Mouse (Mus musculus) stomach, embryonic 15.5 days (tissue): ENCODE measurements around the gene Dph5. TPM values are rescaled to one million over a fixed set of nuclear protein-coding genes. Genes with fewer than 3 reads are reported as not detected.

ENCODE experiments used
- ATAC-seq: fragments of 200-750 bp; cut with Nextera tagmentation; 2 replicates; pipeline ENCODE4 v1.8.0; 2017; ENCODE audit warnings: low read depth, moderate number of reproducible peaks, moderate TSS enrichment; ENCODE audit not compliant: insufficient read depth, low FRiP score
- H3K27ac ChIP-seq: fragments of 300-500 bp; sonication (generic); 2 replicates; pipeline ENCODE4 v1.5.1; 2015; ENCODE audit warnings: mild to moderate bottlenecking, inconsistent platforms
- H3K27me3 ChIP-seq: fragments of 300-500 bp; sonication (generic); replicated peaks from 2 replicates; pipeline ENCODE4 v1.6.1; 2015; ENCODE audit warnings: inconsistent platforms
- H3K36me3 ChIP-seq: fragments of 300-500 bp; sonication (generic); 2 replicates; pipeline ENCODE4 v1.6.1; 2015; ENCODE audit warnings: inconsistent platforms
- H3K4me1 ChIP-seq: fragments of 300-500 bp; sonication (generic); 2 replicates; pipeline ENCODE4 v1.6.1; 2015; ENCODE audit warnings: inconsistent platforms
- H3K4me2 ChIP-seq: fragments of 300-500 bp; sonication (generic); 2 replicates; pipeline ENCODE4 v1.6.1; 2015; ENCODE audit warnings: mild to moderate bottlenecking, inconsistent platforms
- H3K4me3 ChIP-seq: fragments of 300-500 bp; sonication (generic); replicated peaks from 2 replicates; pipeline ENCODE4 v1.5.1; 2015; ENCODE audit warnings: inconsistent platforms
- H3K9ac ChIP-seq: fragments of 300-500 bp; sonication (generic); 2 replicates; pipeline ENCODE4 v1.6.1; 2015; ENCODE audit warnings: inconsistent platforms
- H3K9me3 ChIP-seq: fragments of 300-500 bp; sonication (generic); 2 replicates; pipeline ENCODE4 v1.6.1; 2016; ENCODE audit warnings: inconsistent platforms
- WGBS: fragments of 180-500 bp; shearing (Covaris S2); methylation state at CpG from one replicate; pipeline ENCODE4 v1.1.7; 2015; 5-methylcytosine and 5-hydroxymethylcytosine counted together
- polyA plus RNA-seq: library from polyadenylated mRNA; unstranded; fragments of >200 nt; fragmentation: Nextera tagmentation; extraction: Ambion mirVana; gene quantifications from 2 replicates; pipeline ENCODE4 v1.2.1, GENCODE M21; 2015

Dph5 gene
- polyA plus RNA-seq, 1 experiment from 2014 or later, result 30.4 TPM

- ATAC-seq, result no peak
Measured at GRCm38 (mm10) chr3:115961311-115962027, 73.8 kb downstream of the Dph5 start.

GRCm38 (mm10) chr3:115962028-115962415 lies 74.4 kb downstream of the Dph5 start:
- Histone ChIP-seq H3K4me1 (no peaks in the 10 kb centered on the region), H3K27ac (no peak overlapping the region), H3K36me3 (peaks cover 5% of the 10 kb centered on the region; the same call in 1 of the 2 replicates), H3K4me2 (no peak overlapping the region), H3K9me3 (no peaks in the 10 kb centered on the region), H3K9ac (no peak overlapping the region), H3K27me3 (no peaks in the 10 kb centered on the region), H3K4me3 (no peak overlapping the region)
- ATAC-seq, result no peak
- WGBS, result 85% methylated on average over 4 of the region's 4 CpGs

More at GRCm38 (mm10) chr3:115961311-115962027, 73.8 kb downstream of the Dph5 start:
- Histone ChIP-seq H3K9me3 (no peaks in the 10 kb centered on the region), H3K27ac (no peak overlapping the region), H3K4me1 (no peaks in the 10 kb centered on the region), H3K9ac (no peak overlapping the region), H3K27me3 (no peaks in the 10 kb centered on the region), H3K4me3 (no peak overlapping the region), H3K36me3 (peaks cover 5% of the 10 kb centered on the region; the same call in 1 of the 2 replicates), H3K4me2 (no peak overlapping the region)
- WGBS, result 86% methylated on average over 11 of the region's 11 CpGs

GRCm38 (mm10) chr3:115963597-115963996 lies 76.0 kb downstream of the Dph5 start:
- Histone ChIP-seq H3K9ac (no peak overlapping the region), H3K9me3 (no peaks in the 10 kb centered on the region), H3K4me3 (no peak overlapping the region), H3K36me3 (peaks cover 4% of the 10 kb centered on the region; the same call in 1 of the 2 replicates), H3K4me1 (no peaks in the 10 kb centered on the region), H3K27me3 (no peaks in the 10 kb centered on the region), H3K27ac (no peak overlapping the region), H3K4me2 (no peak overlapping the region)
- WGBS, result 95% methylated on average over 1 of the region's 1 CpGs
- ATAC-seq, result no peak

- no peaks in the 10 kb centered on the region for H3K9me3 ChIP-seq
- no peaks in the 10 kb centered on the region for H3K4me1 ChIP-seq
- peaks cover 4% of the 10 kb centered on the region; the same call in 1 of the 2 replicates for H3K36me3 ChIP-seq
- ATAC-seq, result no peak
- no peak overlapping the region for H3K27ac ChIP-seq
- 88% methylated on average over 5 of the region's 5 CpGs for WGBS
- H3K27me3 ChIP-seq, result no peaks in the 10 kb centered on the region
- no peak overlapping the region for H3K9ac ChIP-seq
- no peak overlapping the region for H3K4me2 ChIP-seq
- H3K4me3 ChIP-seq, result no peak overlapping the region
Measured at GRCm38 (mm10) chr3:115964071-115964470, 76.4 kb downstream of the Dph5 start.

GRCm38 (mm10) chr3:115968745-115969530 lies 81.3 kb downstream of the Dph5 start:
- no peak for ATAC-seq
- WGBS, result 84% methylated on average over 10 of the region's 10 CpGs

GRCm38 (mm10) chr3:115971045-115971785 lies 83.6 kb downstream of the Dph5 start:
- Histone ChIP-seq H3K9me3 (no peaks in the 10 kb centered on the region), H3K4me2 (no peak overlapping the region), H3K27me3 (no peaks in the 10 kb centered on the region), H3K27ac (no peak overlapping the region), H3K4me1 (no peaks in the 10 kb centered on the region), H3K36me3 (peaks cover 12% of the 10 kb centered on the region), H3K9ac (no peak overlapping the region), H3K4me3 (no peak overlapping the region)
- WGBS, result 92% methylated on average over 20 of the region's 20 CpGs
- ATAC-seq, result no peak

More at GRCm38 (mm10) chr3:115968745-115969530, 81.3 kb downstream of the Dph5 start:
- H3K4me3 ChIP-seq, result no peak overlapping the region
- no peaks in the 10 kb centered on the region for H3K27me3 ChIP-seq
- H3K4me1 ChIP-seq, result no peaks in the 10 kb centered on the region
- H3K4me2 ChIP-seq, result no peak overlapping the region
- no peaks in the 10 kb centered on the region for H3K9me3 ChIP-seq
- H3K9ac ChIP-seq, result no peak overlapping the region
- peaks cover 7% of the 10 kb centered on the region for H3K36me3 ChIP-seq
- no peak overlapping the region for H3K27ac ChIP-seq

GRCm38 (mm10) chr3:115971891-115972646 lies 84.4 kb downstream of the Dph5 start:
- Histone ChIP-seq H3K4me2 (no peak overlapping the region), H3K4me1 (no peaks in the 10 kb centered on the region)

GRCm38 (mm10) chr3:115974228-115974627 lies 86.6 kb downstream of the Dph5 start:
- Histone ChIP-seq H3K9ac (no peak overlapping the region), H3K4me1 (no peaks in the 10 kb centered on the region), H3K4me3 (no peak overlapping the region), H3K27me3 (no peaks in the 10 kb centered on the region), H3K4me2 (no peak overlapping the region), H3K9me3 (no peaks in the 10 kb centered on the region), H3K36me3 (peaks cover 18% of the 10 kb centered on the region), H3K27ac (no peak overlapping the region)
- 85% methylated on average over 6 of the region's 6 CpGs for WGBS
- no peak for ATAC-seq

More at GRCm38 (mm10) chr3:115971891-115972646, 84.4 kb downstream of the Dph5 start:
- Histone ChIP-seq H3K4me3 (no peak overlapping the region), H3K9ac (no peak overlapping the region), H3K27ac (no peak overlapping the region), H3K9me3 (no peaks in the 10 kb centered on the region), H3K36me3 (peaks cover 15% of the 10 kb centered on the region), H3K27me3 (no peaks in the 10 kb centered on the region)
- ATAC-seq, result no peak
- WGBS, result 92% methylated on average over 14 of the region's 14 CpGs

- Histone ChIP-seq H3K27me3 (no peaks in the 10 kb centered on the region), H3K4me2 (no peak overlapping the region), H3K9me3 (no peaks in the 10 kb centered on the region), H3K4me1 (no peaks in the 10 kb centered on the region), H3K4me3 (no peak overlapping the region), H3K36me3 (peaks cover 18% of the 10 kb centered on the region), H3K27ac (no peak overlapping the region), H3K9ac (no peak overlapping the region)
- no peak for ATAC-seq
- WGBS, result 96% methylated on average over 10 of the region's 10 CpGs
Measured at GRCm38 (mm10) chr3:115974995-115975394, 87.4 kb downstream of the Dph5 start.

GRCm38 (mm10) chr3:115979000-115979399 lies 91.4 kb downstream of the Dph5 start:
- no peaks in the 10 kb centered on the region for H3K27me3 ChIP-seq
- H3K4me1 ChIP-seq, result no peaks in the 10 kb centered on the region
- ATAC-seq, result no peak
- WGBS, result 33% methylated on average over 1 of the region's 1 CpGs
- H3K4me2 ChIP-seq, result no peak overlapping the region
- no peak overlapping the region for H3K9ac ChIP-seq
- peaks cover 22% of the 10 kb centered on the region for H3K36me3 ChIP-seq
- no peak overlapping the region for H3K4me3 ChIP-seq
- H3K9me3 ChIP-seq, result no peaks in the 10 kb centered on the region
- H3K27ac ChIP-seq, result no peak overlapping the region

GRCm38 (mm10) chr3:115983217-115983616 lies 95.6 kb downstream of the Dph5 start:
- Histone ChIP-seq H3K4me2 (no peak overlapping the region), H3K9ac (no peak overlapping the region), H3K27ac (no peak overlapping the region), H3K36me3 (peaks cover 14% of the 10 kb centered on the region), H3K4me3 (no peak overlapping the region), H3K27me3 (no peaks in the 10 kb centered on the region), H3K4me1 (no peaks in the 10 kb centered on the region), H3K9me3 (no peaks in the 10 kb centered on the region)
- 94% methylated on average over 8 of the region's 8 CpGs for WGBS
- ATAC-seq, result no peak
